Mouse (Mus musculus) embryo, embryonic 9.5 days (tissue): ENCODE results near the gene Gcsam.

Experiments used
- DNase-seq: peaks from one replicate; pipeline ENCODE4 v3.0.0-alpha.2; 2017; ENCODE audit errors: extremely low spot score

Gene Gcsam

DNA sequence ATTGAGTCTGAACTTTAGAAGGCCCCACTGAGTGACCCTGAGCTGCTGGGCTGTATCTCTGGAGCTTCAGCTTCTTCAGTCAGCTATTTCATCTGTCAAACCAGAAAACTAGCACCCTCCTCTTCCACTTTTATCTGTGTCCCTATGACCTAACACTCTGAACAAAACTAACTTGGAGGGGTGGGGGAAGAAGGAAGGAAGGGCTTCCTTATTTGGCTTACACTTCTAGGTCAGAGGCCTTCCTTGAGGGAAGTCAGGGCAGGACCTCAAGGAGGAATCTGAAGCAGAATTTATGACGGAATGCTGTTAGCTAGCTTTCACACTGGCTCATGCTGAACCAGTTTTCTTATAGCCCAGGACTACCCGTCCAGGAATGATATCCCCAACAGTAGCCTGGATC lies 41.3 kb downstream of the Gcsam start:
- DNase-seq: no peak

DNA sequence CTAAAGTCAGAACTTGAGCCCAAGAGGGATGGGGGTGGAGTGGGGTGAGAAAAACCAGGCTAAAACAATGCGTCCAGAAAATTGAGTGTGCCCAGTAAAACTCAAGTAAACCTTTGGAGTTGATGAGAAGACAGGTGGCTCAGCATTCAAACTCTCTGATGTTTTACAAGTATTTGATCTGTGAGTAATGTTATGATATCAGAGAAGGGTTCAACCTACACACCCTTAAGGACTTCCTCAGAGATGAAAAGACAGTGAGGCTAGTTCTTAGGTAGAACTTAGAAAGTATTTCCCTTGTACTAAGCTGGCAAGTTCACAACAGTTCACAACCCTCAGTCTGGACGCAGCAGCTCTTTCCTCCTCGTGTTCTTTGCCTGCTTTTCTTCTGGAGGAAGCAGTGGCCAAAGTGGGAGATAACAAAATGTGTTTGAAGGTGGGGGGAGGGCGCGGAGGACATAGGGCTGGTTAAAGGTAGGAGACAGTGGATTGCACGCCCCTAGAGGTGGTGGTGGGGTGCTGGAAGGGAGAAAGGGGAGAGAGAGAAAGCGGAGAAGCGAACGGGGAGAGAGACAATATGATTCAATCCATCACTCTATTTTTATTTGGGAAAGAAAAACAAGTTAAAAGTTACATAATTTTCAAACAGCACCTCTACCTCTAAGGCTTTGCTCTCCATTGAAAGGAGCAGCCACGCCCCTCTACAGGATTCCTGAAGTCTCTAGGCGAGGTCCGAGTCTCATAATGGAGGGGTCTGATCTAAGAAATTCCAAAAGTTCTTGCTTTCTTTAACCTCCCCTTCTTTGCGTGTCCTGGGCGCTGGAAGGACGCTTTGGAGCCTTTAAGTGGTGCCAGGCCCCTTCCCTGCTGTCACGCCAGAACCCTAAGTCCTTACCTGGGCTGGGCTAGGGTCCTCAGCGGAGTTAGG lies 43.1 kb downstream of the Gcsam start:
- no peak for DNase-seq

DNA sequence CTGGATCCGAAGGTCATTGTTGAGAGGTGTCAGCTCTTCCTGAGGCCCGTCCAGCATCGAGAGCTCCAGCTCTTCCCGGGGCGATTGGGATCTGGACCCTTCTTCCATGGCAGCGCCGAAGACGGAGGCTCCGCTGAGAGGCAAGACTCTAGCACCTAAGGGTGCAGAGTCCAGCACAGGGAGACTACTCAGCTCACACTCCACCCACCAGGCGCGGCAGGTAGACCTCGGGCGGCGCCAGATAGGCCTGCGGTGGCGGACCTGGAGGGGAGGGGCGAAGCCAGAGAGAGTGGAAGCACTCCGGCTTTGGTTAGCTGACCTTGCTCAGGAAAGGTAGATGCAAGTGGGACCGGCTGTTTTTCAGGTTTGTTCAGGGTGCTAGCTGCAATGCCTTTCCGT lies 43.8 kb downstream of the Gcsam start, which contains the start of gene BC016579:
BC016579 (minus strand) TSS at position 135 of the 399 bp plus-strand sequence.
- peak; percentile 7 for DNase-seq

DNA sequence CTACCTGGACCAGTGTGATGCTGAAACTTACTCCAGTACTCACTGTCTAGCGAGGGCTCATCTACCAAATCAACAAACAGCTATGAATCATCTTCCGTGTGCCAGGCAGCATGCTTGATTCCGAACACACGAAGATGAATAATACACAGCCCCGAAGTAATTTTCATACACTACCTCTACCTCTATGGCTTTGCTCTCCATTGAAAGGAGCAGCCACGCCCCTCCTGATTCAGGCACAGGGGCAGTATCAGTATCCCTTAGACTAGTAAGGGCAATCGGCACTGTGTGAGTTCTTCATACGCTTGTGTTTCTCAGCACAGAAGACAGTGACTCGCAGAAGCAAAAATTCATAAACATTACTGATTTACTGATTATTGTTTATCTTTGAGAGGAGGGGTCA lies 44.3 kb downstream of the Gcsam start:
- DNase-seq: no peak

DNA sequence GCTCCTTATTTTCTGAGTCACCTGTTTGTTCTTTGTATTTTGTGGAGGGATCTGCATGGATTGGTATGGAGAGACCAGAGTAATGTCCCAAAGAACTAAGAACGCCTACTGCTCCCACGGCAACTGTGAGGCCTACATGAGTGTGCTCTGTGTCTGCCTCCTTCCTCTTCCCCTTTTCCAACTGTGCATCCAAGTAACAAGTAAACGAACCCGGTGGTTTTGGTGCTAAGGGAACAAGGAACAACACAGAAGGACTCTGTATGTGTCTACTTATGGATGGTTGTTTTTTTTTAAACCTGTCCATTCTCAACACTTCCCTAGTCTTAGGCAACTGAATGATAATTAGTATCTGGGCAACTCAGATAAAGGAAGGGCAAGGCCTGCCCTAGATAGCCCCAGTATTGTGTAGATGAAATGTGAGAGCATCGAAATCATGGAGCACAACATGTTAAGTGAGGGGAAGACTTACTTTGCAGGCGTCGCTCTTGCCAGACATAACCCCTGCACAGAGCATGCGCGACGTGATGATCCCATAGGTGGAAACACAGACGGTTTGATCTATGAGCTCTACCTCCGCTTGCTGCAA lies 47.5 kb downstream of the Gcsam start:
- DNase-seq: no peak

DNA sequence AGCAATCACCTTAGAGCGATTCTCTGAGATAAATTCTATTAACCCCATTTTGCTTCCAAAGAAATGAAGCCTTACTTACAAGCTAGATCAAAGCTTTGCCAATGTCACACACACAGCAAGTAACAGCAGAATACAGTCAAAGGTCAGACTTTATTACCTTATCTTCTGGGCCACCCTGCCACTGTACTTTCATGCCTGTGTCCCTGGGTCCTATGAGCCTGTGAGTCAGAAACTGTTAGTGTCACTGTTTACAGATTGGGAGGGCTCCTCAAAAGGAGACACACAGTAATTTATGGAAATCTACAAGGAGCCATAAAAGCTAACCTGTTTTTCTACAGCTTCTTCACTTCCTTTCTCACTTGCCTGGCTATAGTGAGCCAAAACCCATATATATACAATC lies 48.1 kb downstream of the Gcsam start:
- no peak for DNase-seq

DNA sequence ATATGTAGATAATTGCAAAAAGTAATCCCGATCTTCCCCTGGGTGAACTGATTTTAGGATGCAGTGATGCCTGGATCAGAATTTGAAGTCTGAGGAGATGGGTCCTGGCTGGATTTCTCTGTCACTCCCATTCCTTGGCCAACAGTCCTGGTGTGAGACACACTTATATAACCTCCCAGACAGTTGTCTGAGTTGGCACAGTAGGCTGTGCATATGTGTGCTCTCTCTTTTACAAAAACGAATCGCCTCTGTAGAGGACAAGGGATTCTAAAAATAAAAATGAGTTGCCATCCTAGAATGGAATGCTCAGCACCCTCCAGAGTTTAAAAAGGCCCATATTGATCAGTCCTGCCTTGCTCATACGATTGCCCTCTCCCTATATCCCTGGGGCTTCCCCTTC lies 49.4 kb downstream of the Gcsam start:
- DNase-seq: no peak

DNA sequence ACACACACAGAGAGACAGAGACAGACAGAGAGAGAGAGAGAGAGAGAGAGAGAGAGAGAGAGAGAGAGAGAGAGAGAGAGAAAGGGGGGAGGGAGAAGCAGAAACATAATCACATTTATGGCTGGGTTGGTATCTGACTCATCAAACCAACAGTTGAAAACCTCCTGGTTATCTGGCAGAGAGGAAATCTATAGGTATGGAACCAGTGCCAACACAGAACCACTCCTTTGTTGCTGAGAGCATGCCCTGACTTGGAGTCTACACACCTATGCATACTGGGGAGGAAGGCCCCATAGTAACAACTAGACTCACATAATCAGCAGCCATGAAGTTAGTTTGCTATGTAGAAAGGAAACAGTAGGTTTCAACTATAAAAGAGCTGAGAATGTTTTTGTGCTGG lies 52.2 kb downstream of the Gcsam start:
- DNase-seq: no peak

DNA sequence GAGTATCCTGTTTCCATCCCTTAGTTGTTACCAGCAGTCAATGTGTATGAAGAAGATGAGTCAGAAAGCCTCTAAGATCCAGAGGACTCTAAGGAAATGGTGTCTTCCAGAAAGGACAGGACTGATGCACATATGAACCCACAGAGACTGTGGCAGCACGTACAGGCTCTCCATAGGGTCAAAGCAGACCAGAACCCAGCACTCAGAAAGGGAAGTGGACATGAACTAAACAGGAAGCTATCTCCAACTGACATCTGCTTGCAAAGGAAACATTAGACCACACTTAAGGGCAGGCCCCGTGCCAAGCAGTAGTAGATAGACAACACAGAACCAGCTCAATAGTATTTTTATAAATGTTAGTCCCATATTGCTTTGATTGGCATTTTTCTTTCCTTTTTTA lies 56.0 kb downstream of the Gcsam start:
- DNase-seq: no peak

DNA sequence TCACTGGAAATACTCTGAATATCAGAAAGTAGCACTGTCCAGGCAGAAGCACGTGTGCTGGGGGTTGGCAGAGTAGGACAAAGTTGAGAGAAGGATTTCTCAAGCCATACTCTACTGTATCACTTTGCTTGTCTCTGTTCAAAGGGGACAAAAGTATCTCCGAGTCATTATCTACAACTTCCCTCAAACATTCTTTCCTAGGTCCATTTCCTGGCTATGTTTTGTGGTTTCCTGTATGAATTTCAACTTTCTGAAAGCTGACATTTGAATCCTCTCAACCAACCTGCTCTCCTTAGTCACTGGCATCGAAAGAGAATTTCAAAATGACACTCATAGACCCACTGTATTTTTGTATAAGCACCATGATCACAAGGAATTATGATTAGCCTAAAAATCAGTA lies 58.0 kb downstream of the Gcsam start:
- DNase-seq: no peak

DNA sequence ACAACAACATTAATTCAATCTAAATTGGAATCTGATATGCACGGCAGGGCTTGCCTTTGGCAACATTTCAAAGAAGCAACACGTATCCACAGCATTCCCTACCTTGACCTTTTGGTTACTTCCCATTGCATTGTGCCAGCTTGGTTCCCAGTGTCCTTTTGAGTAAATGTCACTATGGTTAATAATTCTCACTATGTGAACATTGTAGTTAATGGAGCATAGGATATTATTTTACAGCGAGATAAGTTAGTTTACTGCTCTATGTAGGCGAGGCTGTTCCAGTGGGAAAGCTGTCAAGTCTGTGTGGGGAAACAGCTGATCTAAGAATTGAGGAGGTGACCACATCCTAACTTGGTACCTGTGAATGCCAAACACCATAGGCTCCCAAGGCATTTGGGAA lies 59.8 kb downstream of the Gcsam start:
- no peak for DNase-seq
